Mouse (Mus musculus) erythroblast, embryonic 14.5 days (primary cell): Measurements from ENCODE around the gene Shank1. TPM values are rescaled to one million over a fixed set of nuclear protein-coding genes. Genes with fewer than 3 reads are reported as not detected.

Experiments used
- H3K27me3 ChIP-seq: 2 replicates; pipeline ENCODE4 v1.6.1; 2012; ENCODE audit warnings: inconsistent platforms; ENCODE audit not compliant: control insufficient read depth
- H3K36me3 ChIP-seq: 2 replicates; pipeline ENCODE4 v1.6.1; 2012; ENCODE audit warnings: mild to moderate bottlenecking, inconsistent platforms; ENCODE audit not compliant: control insufficient read depth
- H3K4me1 ChIP-seq: 2 replicates; pipeline ENCODE4 v1.6.1; 2012; ENCODE audit warnings: inconsistent platforms; ENCODE audit not compliant: control insufficient read depth
- H3K4me3 ChIP-seq: replicated peaks from 2 replicates; pipeline ENCODE3; 2012; ENCODE audit warnings: moderate library complexity, mild to moderate bottlenecking, inconsistent platforms
- H3K9me3 ChIP-seq: 2 replicates; pipeline ENCODE4 v1.6.1; 2012; ENCODE audit warnings: low read length, inconsistent platforms, mixed read lengths; ENCODE audit not compliant: control insufficient read depth
- GATA1 ChIP-seq: IDR thresholded peaks from 2 replicates; pipeline ENCODE4 v1.6.1; 2012; ENCODE audit warnings: low read length, inconsistent platforms, mixed read lengths
- TAL1 ChIP-seq: IDR thresholded peaks from 3 replicates; pipeline ENCODE4 v1.6.1; 2012; ENCODE audit warnings: low read length, inconsistent platforms, mixed read lengths
- polyA plus RNA-seq: library from polyadenylated mRNA; stranded (reverse); fragments of >175 nt; gene quantifications from 2 replicates; pipeline ENCODE4 v1.2.3, GENCODE M21; 2012

Gene Shank1
- polyA plus RNA-seq, 1 experiment = 0.01 TPM

- H3K4me1 ChIP-seq = peaks cover 28% of the 10 kb centered on the region
- no peak overlapping the region for H3K4me3 ChIP-seq
- no peak for TF ChIP-seq GATA1
- no peak for TF ChIP-seq TAL1
- no peaks in the 10 kb centered on the region for H3K36me3 ChIP-seq
- H3K27me3 ChIP-seq = peaks cover 22% of the 10 kb centered on the region
- H3K9me3 ChIP-seq = no peaks in the 10 kb centered on the region
These were observed 65.2 kb downstream of the Shank1 start for GRCm38 (mm10) chr7:44375207-44375606.

GRCm38 (mm10) chr7:44375793-44376192 is 65.7 kb downstream of the Shank1 start:
- H3K27me3 ChIP-seq = peaks cover 22% of the 10 kb centered on the region
- TF ChIP-seq GATA1 (no peak), TAL1 (no peak)
- H3K4me3 ChIP-seq = no peak overlapping the region
- H3K4me1 ChIP-seq = peaks cover 28% of the 10 kb centered on the region
- H3K36me3 ChIP-seq = no peaks in the 10 kb centered on the region
- H3K9me3 ChIP-seq = no peaks in the 10 kb centered on the region

- Histone ChIP-seq H3K4me3 (no peak overlapping the region), H3K4me1 (peaks cover 19% of the 10 kb centered on the region), H3K9me3 (no peaks in the 10 kb centered on the region), H3K27me3 (peaks cover 35% of the 10 kb centered on the region), H3K36me3 (no peaks in the 10 kb centered on the region)
- TF ChIP-seq GATA1 = no peak
- no peak for TF ChIP-seq TAL1
These were observed 68.2 kb downstream of the Shank1 start for GRCm38 (mm10) chr7:44378290-44378689.

GRCm38 (mm10) chr7:44382541-44382940 is 72.5 kb downstream of the Shank1 start:
- H3K9me3 ChIP-seq = no peaks in the 10 kb centered on the region
- peaks cover 59% of the 10 kb centered on the region for H3K27me3 ChIP-seq
- no peak overlapping the region for H3K4me3 ChIP-seq
- H3K4me1 ChIP-seq = no peaks in the 10 kb centered on the region; the same call in 1 of the 2 replicates
- no peaks in the 10 kb centered on the region for H3K36me3 ChIP-seq
- TF ChIP-seq GATA1 = no peak
- no peak for TF ChIP-seq TAL1

GRCm38 (mm10) chr7:44383980-44384715 is 74.1 kb downstream of the Shank1 start, which contains the start of gene Syt3:
Gene Syt3, plus strand, starts transcription at chr7:44384102.
- no peaks in the 10 kb centered on the region; the same call in 1 of the 2 replicates for H3K4me1 ChIP-seq
- H3K9me3 ChIP-seq = no peaks in the 10 kb centered on the region
- no peaks in the 10 kb centered on the region for H3K36me3 ChIP-seq
- H3K27me3 ChIP-seq = peaks cover 60% of the 10 kb centered on the region
- peak within 1 kb of the TSS; percentile 27 for H3K4me3 ChIP-seq
- no peak for TF ChIP-seq GATA1
- no peak for TF ChIP-seq TAL1

GRCm38 (mm10) chr7:44384716-44385059 is 74.6 kb downstream of the Shank1 start:
- H3K9me3 ChIP-seq = no peaks in the 10 kb centered on the region
- H3K27me3 ChIP-seq = peaks cover 61% of the 10 kb centered on the region
- H3K36me3 ChIP-seq = no peaks in the 10 kb centered on the region
- H3K4me1 ChIP-seq = no peaks in the 10 kb centered on the region; the same call in 1 of the 2 replicates
- peak overlapping the region; percentile 12 for H3K4me3 ChIP-seq
- TF ChIP-seq TAL1 (no peak), GATA1 (no peak)

- Histone ChIP-seq H3K27me3 (peaks cover 67% of the 10 kb centered on the region), H3K36me3 (no peaks in the 10 kb centered on the region), H3K9me3 (no peaks in the 10 kb centered on the region), H3K4me3 (peak within 1 kb of the TSS; percentile 12), H3K4me1 (no peaks in the 10 kb centered on the region; the same call in 1 of the 2 replicates)
- TF ChIP-seq TAL1 (no peak), GATA1 (no peak)
These were observed 75.7 kb downstream of the Shank1 start, which contains the start of gene 1700008O03Rik for GRCm38 (mm10) chr7:44385720-44386119. Gene 1700008O03Rik, minus strand, starts transcription at chr7:44385820.

- Histone ChIP-seq H3K4me3 (no peak overlapping the region), H3K9me3 (no peaks in the 10 kb centered on the region), H3K36me3 (no peaks in the 10 kb centered on the region), H3K27me3 (peaks cover 24% of the 10 kb centered on the region), H3K4me1 (no peaks in the 10 kb centered on the region)
- TF ChIP-seq GATA1 (no peak), TAL1 (no peak)
These were observed 81.8 kb downstream of the Shank1 start for GRCm38 (mm10) chr7:44391831-44392230.

- no peaks in the 10 kb centered on the region for H3K9me3 ChIP-seq
- H3K36me3 ChIP-seq = no peaks in the 10 kb centered on the region
- no peak for TF ChIP-seq TAL1
- no peak overlapping the region for H3K4me3 ChIP-seq
- H3K27me3 ChIP-seq = peaks cover 20% of the 10 kb centered on the region
- H3K4me1 ChIP-seq = no peaks in the 10 kb centered on the region
These were observed 82.3 kb downstream of the Shank1 start for GRCm38 (mm10) chr7:44392341-44392740.

- Histone ChIP-seq H3K4me3 (no peak overlapping the region), H3K36me3 (no peaks in the 10 kb centered on the region), H3K9me3 (no peaks in the 10 kb centered on the region), H3K27me3 (peaks cover 12% of the 10 kb centered on the region), H3K4me1 (no peaks in the 10 kb centered on the region)
- TF ChIP-seq TAL1 (no peak), GATA1 (no peak)
These were observed 83.2 kb downstream of the Shank1 start for GRCm38 (mm10) chr7:44393284-44393683.
